Mouse (Mus musculus): Measurements from ENCODE around the gene Ddit4l. TPM values are rescaled to one million over a fixed set of nuclear protein-coding genes. Genes with fewer than 3 reads are reported as not detected.
A peak's percentile ranks its signal among the peaks of the same experiment; 100 is the strongest.

The Ddit4l gene
- total and polyA plus RNA-seq, 2 experiments: 0.37 to 0.45 TPM

DNA sequence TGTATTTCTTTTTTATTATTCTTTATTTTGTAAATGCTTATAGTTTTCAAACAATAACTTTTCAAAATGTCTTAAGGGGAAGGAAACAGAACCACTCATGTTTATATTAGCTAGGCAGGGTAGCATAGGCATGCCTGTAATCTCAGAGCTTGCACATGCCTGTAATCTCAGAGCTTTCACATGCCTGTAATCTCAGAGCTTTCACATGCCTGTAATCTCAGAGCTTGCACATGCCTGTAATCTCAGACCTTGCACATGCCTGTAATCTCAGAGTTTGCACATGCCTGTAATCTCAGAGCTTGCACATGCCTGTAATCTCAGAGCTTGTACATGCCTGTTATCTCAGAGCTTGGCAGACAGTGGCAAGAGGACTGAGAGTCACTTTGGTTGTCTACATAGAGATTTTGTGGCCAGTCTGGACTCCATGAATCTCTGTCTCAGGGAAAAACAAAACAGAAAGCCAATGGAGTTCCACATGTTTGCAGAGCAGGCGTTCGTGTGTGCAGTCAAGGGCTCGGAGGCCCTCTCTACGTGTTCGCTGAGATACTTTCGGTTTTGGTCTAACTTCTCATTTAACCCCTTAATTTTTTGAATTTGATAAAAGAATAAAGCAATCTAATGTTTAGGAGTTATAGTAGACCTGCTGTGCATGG is 10.8 kb upstream of the Ddit4l start:
- no peaks in the 10 kb centered on the region for H3K36me3 ChIP-seq (ENCODE audit: control insufficient read depth, insufficient read depth, low read length)
- H3K79me2 ChIP-seq (ENCODE audit: control insufficient read depth, insufficient read depth, low read length): no peaks in the 10 kb centered on the region
- H3K27ac ChIP-seq (replicated peaks; ENCODE audit: insufficient read depth, low read depth, low read length): no peak overlapping the region; the same call in 1 of the 2 replicates
- H3K4me1 ChIP-seq (ENCODE audit: control insufficient read depth, insufficient read depth, low read length): peaks cover 4% of the 10 kb centered on the region
- TF ChIP-seq CTCF (IDR thresholded peaks at IDR 0.05; ENCODE audit: low read depth, low read length): no peak
- TF ChIP-seq POLR2A (IDR thresholded peaks at IDR 0.05; ENCODE audit: extremely low read depth, insufficient read depth, low read length): no peak
- WGBS: 20% methylated on average over 6 of the region's 6 CpGs
- no peak overlapping the region for H3K4me3 ChIP-seq (ENCODE audit: insufficient read depth, low read depth, low read length)
- H3K27me3 ChIP-seq (ENCODE audit: control insufficient read depth, insufficient read depth, low read length): no peaks in the 10 kb centered on the region
- DNase-seq (ENCODE audit: extremely low read depth, low read depth, low spot score): peak; percentile 53
- no peak overlapping the region for H3K9ac ChIP-seq (ENCODE audit: low read depth, low read length)

DNA sequence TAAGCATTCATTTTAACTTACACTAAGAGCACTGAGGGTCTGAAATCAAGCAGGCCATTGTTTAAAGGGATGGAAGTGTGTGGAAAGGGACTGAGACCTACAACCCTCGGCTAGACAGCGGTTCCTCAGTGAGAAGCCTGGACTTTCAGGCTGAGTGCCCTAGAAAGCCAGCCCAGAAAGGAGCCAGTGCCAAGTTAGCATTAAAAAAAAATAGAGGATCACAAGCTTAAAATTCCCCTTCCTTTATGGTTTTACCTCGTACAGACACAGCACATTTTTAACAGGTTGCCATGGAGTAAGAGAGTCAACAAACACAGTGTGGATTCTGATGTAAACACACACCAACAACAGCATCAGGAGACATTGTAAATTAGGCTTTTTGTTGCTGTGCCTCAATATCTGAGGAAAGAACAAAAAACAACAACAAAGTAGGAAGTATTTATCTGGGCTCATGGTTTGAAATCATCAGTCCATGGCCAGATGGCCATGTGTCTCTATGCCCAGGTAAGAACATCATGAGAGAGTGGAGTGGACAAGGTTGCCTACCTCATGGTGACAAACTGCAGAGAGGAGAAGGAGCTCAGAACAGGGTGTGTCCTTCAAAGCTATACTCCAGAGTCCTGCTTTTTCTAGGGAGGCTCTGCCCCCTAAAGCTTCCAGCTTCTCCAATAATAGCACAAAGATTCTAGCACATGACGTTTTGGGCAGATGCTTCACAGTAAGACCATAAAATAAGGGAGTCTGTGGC is 10.1 kb upstream of the Ddit4l start:
- TF ChIP-seq CTCF (IDR thresholded peaks at IDR 0.05; ENCODE audit: low read depth, low read length) (no peak), POLR2A (IDR thresholded peaks at IDR 0.05; ENCODE audit: extremely low read depth, insufficient read depth, low read length) (no peak)
- Histone ChIP-seq H3K4me3 (ENCODE audit: insufficient read depth, low read depth, low read length) (no peak overlapping the region), H3K4me1 (ENCODE audit: control insufficient read depth, insufficient read depth, low read length) (peaks cover 4% of the 10 kb centered on the region), H3K27me3 (ENCODE audit: control insufficient read depth, insufficient read depth, low read length) (no peaks in the 10 kb centered on the region), H3K36me3 (ENCODE audit: control insufficient read depth, insufficient read depth, low read length) (no peaks in the 10 kb centered on the region), H3K9ac (ENCODE audit: low read depth, low read length) (no peak overlapping the region), H3K27ac (replicated peaks; ENCODE audit: insufficient read depth, low read depth, low read length) (peak overlapping the region; percentile 43; the same call in 1 of the 2 replicates), H3K79me2 (ENCODE audit: control insufficient read depth, insufficient read depth, low read length) (no peaks in the 10 kb centered on the region)
- DNase-seq (ENCODE audit: extremely low read depth, low read depth, low spot score): peak; percentile 48
- 18% methylated on average over 4 of the region's 4 CpGs for WGBS

DNA sequence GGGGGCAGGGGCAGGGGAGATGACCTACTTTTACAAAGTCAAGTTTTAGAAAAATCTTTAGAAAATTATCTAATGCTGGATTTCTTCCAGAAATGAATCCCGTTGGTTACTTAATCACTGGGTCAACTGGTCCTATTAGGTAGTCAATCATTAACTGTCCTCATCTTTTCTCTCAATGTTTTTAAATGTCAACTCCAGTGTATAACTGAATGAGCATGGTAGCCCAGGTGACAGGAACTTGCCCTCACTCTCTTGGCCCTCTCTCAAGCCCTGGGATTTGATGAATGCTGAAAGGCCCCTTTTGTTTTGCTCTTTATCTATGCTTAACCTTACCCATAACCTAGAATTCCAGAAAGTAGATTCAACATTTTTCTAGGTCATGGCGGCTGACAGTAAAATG is 9.4 kb upstream of the Ddit4l start:
- DNase-seq (ENCODE audit: extremely low read depth, low read depth, low spot score): peak; percentile 88
- Histone ChIP-seq H3K4me1 (ENCODE audit: control insufficient read depth, insufficient read depth, low read length) (peaks cover 4% of the 10 kb centered on the region), H3K27ac (replicated peaks; ENCODE audit: insufficient read depth, low read depth, low read length) (no peak overlapping the region), H3K79me2 (ENCODE audit: control insufficient read depth, insufficient read depth, low read length) (no peaks in the 10 kb centered on the region), H3K4me3 (ENCODE audit: insufficient read depth, low read depth, low read length) (no peak overlapping the region), H3K36me3 (ENCODE audit: control insufficient read depth, insufficient read depth, low read length) (no peaks in the 10 kb centered on the region), H3K9ac (ENCODE audit: low read depth, low read length) (no peak overlapping the region), H3K27me3 (ENCODE audit: control insufficient read depth, insufficient read depth, low read length) (no peaks in the 10 kb centered on the region)
- WGBS: 53% methylated on average over 2 of the region's 2 CpGs
- TF ChIP-seq POLR2A (IDR thresholded peaks at IDR 0.05; ENCODE audit: extremely low read depth, insufficient read depth, low read length) (no peak), CTCF (IDR thresholded peaks at IDR 0.05; ENCODE audit: low read depth, low read length) (no peak)

GRCm38 (mm10) chr3:137620540-137620939 is 872 bp upstream of the Ddit4l start:
- H3K4me1 ChIP-seq (ENCODE audit: control insufficient read depth, insufficient read depth, low read length): no peaks in the 10 kb centered on the region; the same call in 1 of the 2 replicates
- WGBS: 88% methylated on average over 5 of the region's 5 CpGs
- no peaks in the 10 kb centered on the region for H3K27me3 ChIP-seq (ENCODE audit: control insufficient read depth, insufficient read depth, low read length)
- no peaks in the 10 kb centered on the region for H3K79me2 ChIP-seq (ENCODE audit: control insufficient read depth, insufficient read depth, low read length)
- H3K27ac ChIP-seq (replicated peaks; ENCODE audit: insufficient read depth, low read depth, low read length): no peak overlapping the region
- no peak overlapping the region for H3K4me3 ChIP-seq (ENCODE audit: insufficient read depth, low read depth, low read length)
- no peaks in the 10 kb centered on the region for H3K36me3 ChIP-seq (ENCODE audit: control insufficient read depth, insufficient read depth, low read length)
- DNase-seq (ENCODE audit: extremely low read depth, low read depth, low spot score): no peak
- TF ChIP-seq POLR2A (IDR thresholded peaks at IDR 0.05; ENCODE audit: extremely low read depth, insufficient read depth, low read length): no peak
- no peak for TF ChIP-seq CTCF (IDR thresholded peaks at IDR 0.05; ENCODE audit: low read depth, low read length)
- no peak overlapping the region for H3K9ac ChIP-seq (ENCODE audit: low read depth, low read length)

DNA sequence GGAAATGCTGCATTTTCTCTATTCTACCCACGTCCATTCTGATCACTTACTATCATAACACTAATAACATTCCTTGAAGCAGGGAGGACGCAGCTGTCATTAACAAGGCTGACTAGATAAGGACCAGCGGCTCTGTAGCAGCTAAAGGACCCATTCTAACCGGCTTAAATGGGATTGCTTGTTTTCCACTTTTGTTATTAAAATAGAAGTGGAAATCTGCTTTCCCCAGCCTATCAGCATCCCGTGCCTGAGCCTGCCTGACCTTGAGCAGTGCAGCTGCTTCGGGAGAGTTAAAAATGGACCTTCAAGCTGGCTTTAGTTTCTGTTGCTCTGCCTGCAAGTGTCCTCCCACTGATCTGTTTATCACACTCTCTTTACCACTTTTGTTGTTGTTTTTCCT is 679 bp downstream of the Ddit4l start:
- TF ChIP-seq CTCF (IDR thresholded peaks at IDR 0.05; ENCODE audit: low read depth, low read length) (no peak), POLR2A (IDR thresholded peaks at IDR 0.05; ENCODE audit: extremely low read depth, insufficient read depth, low read length) (no peak)
- Histone ChIP-seq H3K9ac (ENCODE audit: low read depth, low read length) (no peak overlapping the region), H3K4me1 (ENCODE audit: control insufficient read depth, insufficient read depth, low read length) (no peaks in the 10 kb centered on the region; the same call in 1 of the 2 replicates), H3K27me3 (ENCODE audit: control insufficient read depth, insufficient read depth, low read length) (no peaks in the 10 kb centered on the region), H3K4me3 (ENCODE audit: insufficient read depth, low read depth, low read length) (no peak overlapping the region), H3K79me2 (ENCODE audit: control insufficient read depth, insufficient read depth, low read length) (no peaks in the 10 kb centered on the region), H3K27ac (replicated peaks; ENCODE audit: insufficient read depth, low read depth, low read length) (no peak overlapping the region), H3K36me3 (ENCODE audit: control insufficient read depth, insufficient read depth, low read length) (no peaks in the 10 kb centered on the region)
- 62% methylated on average over 6 of the region's 6 CpGs for WGBS
- no peak for DNase-seq (ENCODE audit: extremely low read depth, low read depth, low spot score)
